Mouse (Mus musculus) MEL (cell line): ENCODE data around the gene Odc1. TPM values are rescaled to one million over a fixed set of nuclear protein-coding genes. Genes with fewer than 3 reads are reported as not detected.
A peak's percentile ranks its signal among the peaks of the same experiment; 100 is the strongest.

ENCODE experiments used
- DNase-seq: peaks from one replicate; pipeline ENCODE4 v3.0.0; 2011; ENCODE audit warnings: low read depth, low spot score
- H3K27ac ChIP-seq: 2 replicates; pipeline ENCODE4 v1.5.1; 2012; ENCODE audit warnings: low read depth, mild to moderate bottlenecking, control low read depth, low read length, moderate library complexity; ENCODE audit not compliant: control insufficient read depth
- H3K27me3 ChIP-seq, 2 experiments: fragments of 150-350 bp in 1 of 2; sonication (generic) in 1 of 2; 2 replicates each; pipeline ENCODE4 v1.6.1; 2012; ENCODE audit warnings: low read length in 2 of 2, mild to moderate bottlenecking in 2 of 2, improper control_type of control experiment in 1 of 2, moderate library complexity in 1 of 2; ENCODE audit not compliant: insufficient read depth in 2 of 2, control insufficient read depth in 1 of 2
- H3K36me3 ChIP-seq, 2 experiments: 2 replicates each; pipeline ENCODE4 v1.6.1; 2012 to 2014; ENCODE audit warnings: low read length in 2 of 2, improper control_type of control experiment in 1 of 2, inconsistent platforms in 1 of 2, mild to moderate bottlenecking in 1 of 2; ENCODE audit not compliant: insufficient read depth in 2 of 2, control insufficient read depth in 1 of 2
- H3K4me1 ChIP-seq, 2 experiments: fragments of 150-350 bp in 1 of 2; sonication (generic) in 1 of 2; 2 replicates each; pipeline ENCODE4 v1.6.1; 2012; ENCODE audit warnings: low read length in 2 of 2, improper control_type of control experiment in 1 of 2, mild to moderate bottlenecking in 1 of 2; ENCODE audit not compliant: insufficient read depth in 2 of 2, control insufficient read depth in 1 of 2
- H3K4me3 ChIP-seq, 2 experiments: fragments of 150-350 bp in 1 of 2; sonication (generic) in 1 of 2; 2 replicates each; pipeline ENCODE4 v1.5.1; 2012; ENCODE audit warnings: low read depth in 2 of 2, low read length in 2 of 2, mild to moderate bottlenecking in 2 of 2, moderate library complexity in 2 of 2, control low read depth in 1 of 2, improper control_type of control experiment in 1 of 2; ENCODE audit not compliant: control insufficient read depth in 1 of 2, insufficient read depth in 1 of 2
- H3K79me2 ChIP-seq: 2 replicates; pipeline ENCODE4 v1.6.1; 2012; ENCODE audit warnings: mild to moderate bottlenecking, low read length, moderate library complexity; ENCODE audit not compliant: control insufficient read depth, poor library complexity, insufficient read depth
- H3K9ac ChIP-seq: 2 replicates; pipeline ENCODE4 v1.6.1; 2012; ENCODE audit warnings: low read depth, mild to moderate bottlenecking, control low read depth, low read length, moderate library complexity; ENCODE audit not compliant: control insufficient read depth, poor library complexity, severe bottlenecking
- H3K9me3 ChIP-seq: fragments of 150-350 bp; sonication (generic); replicated peaks from 2 replicates; pipeline ENCODE4 v1.6.1; 2012; ENCODE audit warnings: mild to moderate bottlenecking, low read length, improper control_type of control experiment, moderate library complexity; ENCODE audit not compliant: insufficient read depth
- BHLHE40 ChIP-seq: IDR thresholded peaks from 2 replicates; pipeline ENCODE4 v1.6.1; 2012; ENCODE audit warnings: low read depth, mild to moderate bottlenecking, inconsistent platforms, low read length, improper control_type of control experiment, borderline replicate concordance
- CHD1 ChIP-seq: IDR thresholded peaks from 2 replicates; pipeline ENCODE4 v1.6.1; 2012; ENCODE audit warnings: low read depth, mild to moderate bottlenecking, inconsistent platforms, low read length, improper control_type of control experiment
- CHD2 ChIP-seq: IDR thresholded peaks from 2 replicates; pipeline ENCODE4 v1.6.1; 2011; ENCODE audit warnings: low read length, improper control_type of control experiment
- CTCF ChIP-seq, 3 experiments: IDR thresholded peaks in 2 of 3; conservative IDR thresholded peaks in 1 of 3; 2 replicates each; pipeline ENCODE4 v1.5.1; 2011 to 2012; ENCODE audit warnings: low read length in 3 of 3, low read depth in 2 of 3, mild to moderate bottlenecking in 2 of 3, improper control_type of control experiment in 1 of 3, inconsistent platforms in 1 of 3, mixed read lengths in 1 of 3, moderate library complexity in 1 of 3; ENCODE audit not compliant: control insufficient read depth in 1 of 3, insufficient read depth in 1 of 3, poor library complexity in 1 of 3, severe bottlenecking in 1 of 3
- E2F4 ChIP-seq: IDR thresholded peaks from 2 replicates; pipeline ENCODE4 v1.6.1; 2011; ENCODE audit warnings: low read depth, low read length, improper control_type of control experiment, borderline replicate concordance
- ELF1 ChIP-seq: IDR thresholded peaks from 2 replicates; pipeline ENCODE4 v1.6.1; 2014; ENCODE audit warnings: low read depth, mild to moderate bottlenecking, inconsistent platforms, low read length, improper control_type of control experiment, moderate library complexity
- EP300 ChIP-seq, 2 experiments: IDR thresholded peaks; 2 replicates each; pipeline ENCODE4 v1.6.1; 2011; ENCODE audit warnings: improper control_type of control experiment in 2 of 2, low read length in 2 of 2, low read depth in 1 of 2, mild to moderate bottlenecking in 1 of 2
- ETS1 ChIP-seq: IDR thresholded peaks from 2 replicates; pipeline ENCODE4 v1.6.1; 2012; ENCODE audit warnings: low read depth, mild to moderate bottlenecking, inconsistent platforms, low read length, improper control_type of control experiment, moderate library complexity
- GABPA ChIP-seq: IDR thresholded peaks from 2 replicates; pipeline ENCODE4 v1.6.1; 2012; ENCODE audit warnings: low read depth, mild to moderate bottlenecking, inconsistent platforms, low read length, improper control_type of control experiment, moderate library complexity
- GATA1 ChIP-seq: IDR thresholded peaks from 2 replicates; pipeline ENCODE4 v1.6.1; 2011; ENCODE audit warnings: low read depth, low read length, improper control_type of control experiment
- JUND ChIP-seq: IDR thresholded peaks from 2 replicates; pipeline ENCODE4 v1.6.1; 2011; ENCODE audit warnings: low read depth, mild to moderate bottlenecking, improper control_type of control experiment, low read length
- KAT2A ChIP-seq: conservative IDR thresholded peaks from 2 replicates; pipeline ENCODE4 v1.6.1; 2012; ENCODE audit warnings: low read depth, low read length, improper control_type of control experiment, inconsistent platforms
- MAFK ChIP-seq: IDR thresholded peaks from 2 replicates; pipeline ENCODE4 v1.6.1; 2011; ENCODE audit warnings: low read depth, mild to moderate bottlenecking, low read length, improper control_type of control experiment, borderline replicate concordance
- MAX ChIP-seq: IDR thresholded peaks from 2 replicates; pipeline ENCODE4 v1.6.1; 2011; ENCODE audit warnings: low read length, improper control_type of control experiment
- MAZ ChIP-seq: IDR thresholded peaks from 2 replicates; pipeline ENCODE4 v1.6.1; 2012; ENCODE audit warnings: low read depth, mild to moderate bottlenecking, inconsistent platforms, low read length, improper control_type of control experiment
- MEF2A ChIP-seq: IDR thresholded peaks from 2 replicates; pipeline ENCODE4 v1.6.1; 2014; ENCODE audit warnings: low read depth, mild to moderate bottlenecking, inconsistent platforms, low read length, improper control_type of control experiment; ENCODE audit not compliant: poor library complexity, insufficient replicate concordance, severe bottlenecking; ENCODE audit errors: extremely low read depth
- MXI1 ChIP-seq: IDR thresholded peaks from 2 replicates; pipeline ENCODE4 v1.6.1; 2011; ENCODE audit warnings: mild to moderate bottlenecking, low read depth, low read length, improper control_type of control experiment
- MYB ChIP-seq: IDR thresholded peaks from 2 replicates; pipeline ENCODE4 v1.6.1; 2011; ENCODE audit warnings: mild to moderate bottlenecking, low read depth, low read length, improper control_type of control experiment
- MYC ChIP-seq: IDR thresholded peaks from 2 replicates; pipeline ENCODE4 v1.6.1; 2011; ENCODE audit warnings: low read depth, mild to moderate bottlenecking, low read length, improper control_type of control experiment, moderate library complexity
- NELFE ChIP-seq: IDR thresholded peaks from 2 replicates; pipeline ENCODE4 v1.6.1; 2011; ENCODE audit warnings: low read depth, low read length, improper control_type of control experiment
- POLR2A ChIP-seq, 2 experiments: IDR thresholded peaks; 2 replicates each; pipeline ENCODE4 v1.6.1; 2011 to 2012; ENCODE audit warnings: low read length in 2 of 2, mild to moderate bottlenecking in 2 of 2, control low read depth in 1 of 2, improper control_type of control experiment in 1 of 2, low read depth in 1 of 2, moderate library complexity in 1 of 2; ENCODE audit not compliant: control insufficient read depth in 1 of 2, insufficient read depth in 1 of 2, poor library complexity in 1 of 2
- POLR2AphosphoS2 ChIP-seq: IDR thresholded peaks from 2 replicates; pipeline ENCODE4 v1.6.1; 2011; ENCODE audit warnings: low read length, improper control_type of control experiment
- POLR2AphosphoS5 ChIP-seq: IDR thresholded peaks from 2 replicates; pipeline ENCODE4 v1.6.1; 2012; ENCODE audit warnings: low read depth, borderline replicate concordance, mild to moderate bottlenecking, inconsistent platforms, low read length, moderate library complexity, mixed read lengths
- RAD21 ChIP-seq: IDR thresholded peaks from 2 replicates; pipeline ENCODE4 v1.6.1; 2011; ENCODE audit warnings: mild to moderate bottlenecking, low read depth, low read length, improper control_type of control experiment
- RCOR1 ChIP-seq: IDR thresholded peaks from 2 replicates; pipeline ENCODE4 v1.6.1; 2012; ENCODE audit warnings: low read depth, mild to moderate bottlenecking, inconsistent platforms, low read length, improper control_type of control experiment
- SIN3A ChIP-seq: IDR thresholded peaks from 2 replicates; pipeline ENCODE4 v1.6.1; 2012; ENCODE audit warnings: low read length, improper control_type of control experiment, inconsistent platforms
- SMC3 ChIP-seq: IDR thresholded peaks from 2 replicates; pipeline ENCODE4 v1.6.1; 2011; ENCODE audit warnings: low read depth, low read length, improper control_type of control experiment
- TBP ChIP-seq: IDR thresholded peaks from 2 replicates; pipeline ENCODE4 v1.8.0; 2011; ENCODE audit warnings: low read depth, low read length, improper control_type of control experiment
- UBTF ChIP-seq: IDR thresholded peaks from 2 replicates; pipeline ENCODE4 v1.6.1; 2012; ENCODE audit warnings: low read depth, mild to moderate bottlenecking, inconsistent platforms, low read length, improper control_type of control experiment, moderate library complexity, borderline replicate concordance; ENCODE audit not compliant: insufficient read depth
- USF1 ChIP-seq: IDR thresholded peaks from 2 replicates; pipeline ENCODE4 v1.6.1; 2014; ENCODE audit warnings: low read depth, mild to moderate bottlenecking, inconsistent platforms, low read length, improper control_type of control experiment, moderate library complexity
- ZC3H11A ChIP-seq: IDR thresholded peaks from 2 replicates; pipeline ENCODE4 v1.6.1; 2012; ENCODE audit warnings: low read depth, mild to moderate bottlenecking, inconsistent platforms, low read length, improper control_type of control experiment
- ZKSCAN1 ChIP-seq: IDR thresholded peaks from 2 replicates; pipeline ENCODE4 v1.6.1; 2012; ENCODE audit warnings: low read depth, mild to moderate bottlenecking, inconsistent platforms, low read length, improper control_type of control experiment, moderate library complexity
- ZMIZ1 ChIP-seq: IDR thresholded peaks from 2 replicates; pipeline ENCODE4 v1.6.1; 2012; ENCODE audit warnings: low read depth, mild to moderate bottlenecking, inconsistent platforms, low read length, improper control_type of control experiment, moderate library complexity
- ZNF384 ChIP-seq: IDR thresholded peaks from 2 replicates; pipeline ENCODE4 v1.6.1; 2012; ENCODE audit warnings: low read depth, mild to moderate bottlenecking, inconsistent platforms, low read length, improper control_type of control experiment
- polyA plus RNA-seq, 2 experiments: library from polyadenylated mRNA; stranded (reverse) in 1 of 2; unstranded in 1 of 2; fragments of >175 nt in 1 of 2; fragments of >200 nt in 1 of 2; gene quantifications; 2 replicates each; pipeline versions ENCODE4 v1.2.1 to v1.2.4; 2012; ENCODE audit warnings: low replicate concordance in 2 of 2, low read depth in 1 of 2; ENCODE audit not compliant: insufficient read length in 2 of 2, insufficient read depth in 1 of 2, missing spikeins in 1 of 2
- total RNA-seq: library from RNA; depleted of rRNA; stranded (reverse); fragments of 300-350 nt; gene quantifications from 2 replicates; pipeline ENCODE4 v1.2.3, GENCODE M21; 2012

The Odc1 gene
- total and polyA plus RNA-seq, 3 experiments: 639 to 720 (median 677) TPM

DNA sequence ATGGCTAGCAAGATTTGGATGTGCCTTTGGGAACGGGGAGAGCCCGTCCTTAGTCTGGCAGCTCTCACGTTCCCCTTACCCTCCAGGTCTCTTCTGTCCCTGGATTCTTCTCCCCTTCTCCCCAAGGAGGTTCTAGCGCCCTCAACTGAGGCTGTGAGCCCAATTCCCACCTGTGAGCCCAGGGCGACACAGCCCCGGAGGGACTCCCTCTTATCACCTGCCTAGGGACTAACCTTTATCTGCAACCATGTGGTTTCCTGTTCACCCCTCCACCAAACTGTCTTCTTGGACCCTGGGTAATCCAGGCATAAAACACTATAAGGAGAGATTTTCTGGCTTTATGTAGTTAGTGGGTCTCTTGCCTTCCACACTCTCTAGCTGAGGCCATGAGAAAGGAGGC, 5.6 kb upstream of the Odc1 start (continued):
- no peak for TF ChIP-seq GABPA
- peak; percentile 18; the same call in 1 of the 2 replicates for TF ChIP-seq ZNF384
- peak; percentile 58; the same call in 1 of the 2 replicates for TF ChIP-seq MXI1
- no peak for TF ChIP-seq CTCF (IDR thresholded peaks at IDR 0.05 in 2 of 3, conservative IDR thresholded peaks at IDR 0.05 in 1 of 3; ENCODE audit: control insufficient read depth in 1 of 3, insufficient read depth in 1 of 3, low read depth in 2 of 3, low read length in 3 of 3, poor library complexity in 1 of 3, severe bottlenecking in 1 of 3)
- TF ChIP-seq MYB: peak; percentile 84
- TF ChIP-seq NELFE: peak; percentile 28; the same call in 1 of the 2 replicates

DNA sequence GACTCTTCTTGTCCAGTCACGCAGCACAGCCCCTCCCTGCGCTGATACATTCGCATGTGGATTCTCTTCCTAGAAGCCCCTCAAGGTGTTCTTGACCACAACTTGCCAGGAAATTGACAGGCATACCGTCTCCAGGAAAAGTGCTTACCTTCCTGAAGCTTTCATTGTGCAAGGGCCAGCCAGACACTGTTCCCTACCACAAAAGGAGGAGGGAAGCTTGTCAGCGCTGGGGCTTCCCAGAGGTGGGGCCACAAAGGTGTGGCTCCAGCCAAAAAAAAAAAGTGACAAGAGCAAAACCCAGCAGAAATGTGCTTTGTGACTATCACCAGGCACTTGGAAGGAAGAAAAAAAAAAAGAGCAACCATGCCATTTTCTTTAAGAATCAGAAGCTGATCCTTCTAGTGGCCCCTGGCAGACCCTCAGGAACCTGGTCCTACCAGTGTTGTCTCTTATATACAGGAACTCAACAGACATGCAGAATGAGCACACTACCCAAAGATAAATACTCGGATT, 4.5 kb upstream of the Odc1 start:
- H3K4me3 ChIP-seq: peak overlapping the region; percentile 17 to 18; a peak in 2 of 4 replicates
- peaks cover 8% of the 10 kb centered on the region for H3K79me2 ChIP-seq
- DNase-seq: peak; percentile 48
- H3K9ac ChIP-seq: peak overlapping the region; percentile 56
- peaks cover 21 to 49% of the 10 kb centered on the region in 2 experiments for H3K4me1 ChIP-seq
- peaks cover 0 to 44% of the 10 kb centered on the region in 2 experiments; a peak in 2 of 4 replicates for H3K36me3 ChIP-seq
- H3K27me3 ChIP-seq: no peaks in the 10 kb centered on the region
- H3K27ac ChIP-seq: peak overlapping the region; percentile 94
- no peaks in the 10 kb centered on the region for H3K9me3 ChIP-seq
- TF ChIP-seq TBP: no peak
- TF ChIP-seq EP300 (IDR thresholded peaks at IDR 0.05; ENCODE audit: low read depth in 1 of 2, low read length in 2 of 2): peak in 1 of 2 experiments; percentile 2; a peak in 1 of 4 replicates
- TF ChIP-seq CHD1: no peak
- no peak for TF ChIP-seq MAZ
- TF ChIP-seq UBTF: no peak
- peak; percentile 49 for TF ChIP-seq MXI1
- TF ChIP-seq MYB: no peak
- no peak for TF ChIP-seq POLR2AphosphoS2
- TF ChIP-seq MEF2A: no peak
- no peak for TF ChIP-seq MAFK
- TF ChIP-seq SIN3A: peak; percentile 21; the same call in 1 of the 2 replicates
- TF ChIP-seq NELFE: no peak
- no peak for TF ChIP-seq JUND
- TF ChIP-seq ZNF384: peak; percentile 95
- TF ChIP-seq RAD21: no peak
- TF ChIP-seq MAX: no peak
- TF ChIP-seq SMC3: no peak
- no peak for TF ChIP-seq USF1
- no peak for TF ChIP-seq KAT2A
- TF ChIP-seq MYC: 0 out of 2 replicates have a peak, but pooled peaks have one; percentile 22
- TF ChIP-seq CTCF (IDR thresholded peaks at IDR 0.05 in 2 of 3, conservative IDR thresholded peaks at IDR 0.05 in 1 of 3; ENCODE audit: control insufficient read depth in 1 of 3, insufficient read depth in 1 of 3, low read depth in 2 of 3, low read length in 3 of 3, poor library complexity in 1 of 3, severe bottlenecking in 1 of 3): no peak
- 0 out of 2 replicates have a peak, but pooled peaks have one; percentile 9 for TF ChIP-seq ETS1
- TF ChIP-seq GATA1: no peak
- no peak for TF ChIP-seq POLR2A (IDR thresholded peaks at IDR 0.05; ENCODE audit: control insufficient read depth in 1 of 2, insufficient read depth in 1 of 2, low read depth in 1 of 2, low read length in 2 of 2, poor library complexity in 1 of 2)
- no peak for TF ChIP-seq ZKSCAN1
- TF ChIP-seq E2F4: no peak
- no peak for TF ChIP-seq POLR2AphosphoS5
- no peak for TF ChIP-seq ZC3H11A
- no peak for TF ChIP-seq CHD2
- TF ChIP-seq ELF1: no peak
- no peak for TF ChIP-seq BHLHE40
- no peak for TF ChIP-seq RCOR1
- TF ChIP-seq ZMIZ1: no peak
